Mouse (Mus musculus) heart, embryonic 14.5 days (tissue): ENCODE data around the gene Gm15557. TPM values are rescaled to one million over a fixed set of nuclear protein-coding genes. Genes with fewer than 3 reads are reported as not detected.

ENCODE experiments used
- ATAC-seq: fragments of 200-750 bp; cut with Nextera tagmentation; 2 replicates; pipeline ENCODE4 v1.8.0; 2017; ENCODE audit warnings: low read depth, moderate TSS enrichment; ENCODE audit not compliant: insufficient number of reproducible peaks, insufficient read depth, low FRiP score
- H3K27ac ChIP-seq, 2 experiments: fragments of 200-500 bp in 1 of 2; fragments of 300-500 bp in 1 of 2; sonication (generic) in 1 of 2; replicated peaks in 1 of 2; 2 replicates each; pipeline ENCODE4 v1.5.1; 2012 to 2014; ENCODE audit warnings: low read depth in 2 of 2, low read length in 2 of 2, control low read depth in 1 of 2, mild to moderate bottlenecking in 1 of 2, mixed read lengths in 1 of 2; ENCODE audit not compliant: control insufficient read depth in 1 of 2, insufficient read depth in 1 of 2
- H3K27me3 ChIP-seq: fragments of 300-500 bp; sonication (generic); 2 replicates; pipeline ENCODE4 v1.6.1; 2014; ENCODE audit warnings: mild to moderate bottlenecking, low read length, control low read depth; ENCODE audit not compliant: control insufficient read depth, insufficient read depth
- H3K36me3 ChIP-seq: fragments of 300-500 bp; sonication (generic); 2 replicates; pipeline ENCODE4 v1.6.1; 2014; ENCODE audit warnings: mild to moderate bottlenecking, control low read depth, low read length, mixed read lengths; ENCODE audit not compliant: control insufficient read depth, insufficient read depth
- H3K4me1 ChIP-seq, 2 experiments: fragments of 200-500 bp in 1 of 2; fragments of 300-500 bp in 1 of 2; sonication (generic) in 1 of 2; 2 replicates each; pipeline ENCODE4 v1.6.1; 2012 to 2014; ENCODE audit warnings: low read length in 2 of 2, control low read depth in 1 of 2, mixed read lengths in 1 of 2; ENCODE audit not compliant: control insufficient read depth in 2 of 2, insufficient read depth in 2 of 2
- H3K4me2 ChIP-seq: fragments of 300-500 bp; sonication (generic); 2 replicates; pipeline ENCODE4 v1.6.1; 2014; ENCODE audit warnings: mild to moderate bottlenecking, low read length
- H3K4me3 ChIP-seq, 2 experiments: fragments of 200-500 bp in 1 of 2; fragments of 300-500 bp in 1 of 2; sonication (generic) in 1 of 2; 2 replicates each; pipeline ENCODE4 v1.5.1; 2012 to 2014; ENCODE audit warnings: low read length in 2 of 2, mild to moderate bottlenecking in 2 of 2, control low read depth in 1 of 2, low read depth in 1 of 2, moderate library complexity in 1 of 2; ENCODE audit not compliant: control insufficient read depth in 1 of 2, insufficient read depth in 1 of 2
- H3K9ac ChIP-seq: fragments of 300-500 bp; sonication (generic); 2 replicates; pipeline ENCODE4 v1.6.1; 2014; ENCODE audit warnings: mild to moderate bottlenecking, low read length
- H3K9me3 ChIP-seq: fragments of 300-500 bp; sonication (generic); 2 replicates; pipeline ENCODE4 v1.6.1; 2016; ENCODE audit warnings: low read length, control low read depth; ENCODE audit not compliant: control insufficient read depth
- WGBS: fragments of 180-500 bp; shearing (Covaris S2); extraction: QIAGEN DNeasy Blood & Tissue Kit; methylation state at CpG from one replicate; pipeline ENCODE4 v1.1.7; 2014; 5-methylcytosine and 5-hydroxymethylcytosine counted together
- polyA plus RNA-seq: library from polyadenylated mRNA; unstranded; fragments of >200 nt; fragmentation: Nextera tagmentation; extraction: Ambion mirVana; gene quantifications from 2 replicates; pipeline ENCODE4 v1.2.1, GENCODE M21; 2014

Gm15557 gene
- polyA plus RNA-seq, 1 experiment from 2014 or later, result not detected

GRCm38 (mm10) chr2:155985776-155986175 lies 45.2 kb downstream of the Gm15557 start:
- no peak for ATAC-seq
- no peak overlapping the region for H3K4me2 ChIP-seq
- H3K27ac ChIP-seq, result no peak overlapping the region
- H3K27me3 ChIP-seq, result no peaks in the 10 kb centered on the region
- no peaks in the 10 kb centered on the region for H3K9me3 ChIP-seq
- H3K36me3 ChIP-seq, result peaks cover 99% of the 10 kb centered on the region
- 89% methylated on average over 7 of the region's 7 CpGs for WGBS
- peaks cover 2 to 7% of the 10 kb centered on the region in 2 experiments; a peak in 2 of 4 replicates for H3K4me1 ChIP-seq
- no peak overlapping the region for H3K9ac ChIP-seq
- H3K4me3 ChIP-seq, result no peak overlapping the region

- no peak overlapping the region for H3K9ac ChIP-seq
- no peak for ATAC-seq
- H3K36me3 ChIP-seq, result peaks cover 99% of the 10 kb centered on the region
- no peak overlapping the region for H3K4me3 ChIP-seq
- H3K27me3 ChIP-seq, result no peaks in the 10 kb centered on the region
- H3K4me2 ChIP-seq, result no peak overlapping the region
- H3K4me1 ChIP-seq, result peaks cover 3 to 9% of the 10 kb centered on the region in 2 experiments; a peak in 3 of 4 replicates
- H3K27ac ChIP-seq, result no peak overlapping the region
- WGBS, result 95% methylated on average over 6 of the region's 6 CpGs
- no peaks in the 10 kb centered on the region for H3K9me3 ChIP-seq
Observed at GRCm38 (mm10) chr2:155987131-155987530, 46.6 kb downstream of the Gm15557 start.

DNA sequence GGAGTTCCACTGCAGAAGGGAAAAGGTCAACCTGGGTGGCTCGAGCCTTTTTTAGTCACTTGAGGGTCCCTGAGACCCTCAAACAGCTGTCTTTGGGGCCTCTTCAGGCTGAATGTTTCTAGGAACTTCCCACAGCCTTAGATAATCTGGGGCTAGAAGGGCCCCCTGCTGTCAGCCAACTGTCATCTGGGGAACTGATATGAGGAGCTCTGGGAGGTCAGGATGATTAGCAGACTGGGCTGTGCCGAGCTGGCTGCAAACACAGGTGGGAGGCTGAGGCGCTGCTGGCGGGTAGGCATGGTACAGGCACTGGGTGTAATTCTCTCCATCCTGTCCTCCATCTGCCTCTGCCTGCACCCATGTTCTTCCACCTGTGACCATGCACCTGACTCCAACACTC lies 48.6 kb downstream of the Gm15557 start:
- no peaks in the 10 kb centered on the region for H3K27me3 ChIP-seq
- H3K4me3 ChIP-seq, result no peak overlapping the region
- peak overlapping the region; percentile 16; the same call in 1 of the 2 replicates for H3K9ac ChIP-seq
- H3K4me2 ChIP-seq, result no peak overlapping the region
- WGBS, result 29% methylated on average over 4 of the region's 4 CpGs
- H3K36me3 ChIP-seq, result peaks cover 99% of the 10 kb centered on the region
- no peak overlapping the region for H3K27ac ChIP-seq
- no peaks in the 10 kb centered on the region for H3K9me3 ChIP-seq
- H3K4me1 ChIP-seq, result peaks cover 4 to 11% of the 10 kb centered on the region in 2 experiments; a peak in 3 of 4 replicates
- no peak for ATAC-seq

DNA sequence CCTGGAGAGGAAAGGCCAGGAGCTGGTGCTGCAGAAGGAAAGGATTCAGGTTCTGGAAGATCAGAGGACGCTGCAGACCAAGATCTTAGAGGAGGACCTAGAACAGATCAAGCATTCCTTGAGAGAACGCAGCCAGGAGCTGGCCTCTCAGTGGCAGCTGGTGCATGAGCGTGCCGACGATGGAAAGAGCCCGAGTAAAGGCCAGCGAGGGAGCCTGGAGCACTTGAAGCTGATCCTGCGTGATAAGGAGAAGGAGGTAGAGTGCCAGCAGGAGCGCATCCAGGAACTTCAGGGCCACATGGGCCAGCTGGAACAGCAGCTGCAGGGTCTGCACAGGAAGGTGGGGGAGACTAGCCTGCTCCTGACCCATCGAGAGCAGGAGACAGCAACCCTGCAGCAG lies 50.6 kb downstream of the Gm15557 start:
- Histone ChIP-seq H3K27me3 (no peaks in the 10 kb centered on the region), H3K9ac (no peak overlapping the region), H3K4me1 (peaks cover 4 to 11% of the 10 kb centered on the region in 2 experiments; a peak in 3 of 4 replicates), H3K9me3 (no peaks in the 10 kb centered on the region), H3K4me3 (no peak overlapping the region), H3K4me2 (no peak overlapping the region), H3K27ac (peak overlapping the region in 1 of 2 experiments; percentile 28; a peak in 1 of 4 replicates), H3K36me3 (peaks cover 99% of the 10 kb centered on the region)
- ATAC-seq, result no peak
- 70% methylated on average over 10 of the region's 10 CpGs for WGBS

DNA sequence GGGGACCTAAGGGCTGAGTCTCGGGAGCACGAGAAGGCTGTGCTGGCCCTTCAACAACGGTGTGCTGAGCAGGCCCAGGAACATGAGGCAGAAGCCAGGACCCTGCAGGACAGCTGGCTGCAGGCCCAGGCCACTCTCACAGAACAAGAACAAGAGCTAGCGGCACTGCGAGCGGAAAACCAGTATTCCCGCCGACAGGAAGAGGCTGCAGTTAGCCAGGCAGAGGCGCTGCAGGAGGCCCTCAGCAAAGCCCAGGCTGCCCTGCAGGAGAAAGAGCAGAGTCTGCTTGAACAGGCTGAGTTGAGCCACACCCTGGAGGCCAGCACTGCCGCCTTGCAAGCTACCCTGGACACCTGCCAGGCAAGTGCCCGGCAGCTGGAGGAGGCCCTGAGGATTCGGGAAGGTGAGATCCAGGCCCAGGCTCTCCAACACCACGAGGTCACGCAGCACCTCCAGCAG lies 51.4 kb downstream of the Gm15557 start:
- Histone ChIP-seq H3K4me3 (no peak overlapping the region), H3K27me3 (no peaks in the 10 kb centered on the region), H3K4me1 (peaks cover 4 to 11% of the 10 kb centered on the region in 2 experiments; a peak in 3 of 4 replicates), H3K27ac (peak overlapping the region; percentile 17 to 28; a peak in 2 of 4 replicates), H3K36me3 (peaks cover 99% of the 10 kb centered on the region), H3K9ac (0 out of 2 replicates have a peak overlapping the region, but pooled peaks have one; percentile 8), H3K4me2 (no peak overlapping the region), H3K9me3 (no peaks in the 10 kb centered on the region)
- 60% methylated on average over 14 of the region's 14 CpGs for WGBS
- ATAC-seq, result no peak

Other genes starting within 250 kb of the Gm15557 start
- 94.3 and 108 TPM in 2 replicates for gene Trpc4ap, start 248.3 kb upstream of the Gm15557 start, polyA plus RNA-seq
- gene Edem2, start 211.3 kb upstream of the Gm15557 start, polyA plus RNA-seq, result 25.4 and 28.7 TPM in 2 replicates
- not detected in 2 replicates for gene Gm17581, start 204.9 kb upstream of the Gm15557 start, polyA plus RNA-seq
- 6.7 and 8.0 TPM in 2 replicates for gene Procr, start 189.6 kb upstream of the Gm15557 start, polyA plus RNA-seq
- not detected in 2 replicates for gene Mmp24, start 165.4 kb upstream of the Gm15557 start, polyA plus RNA-seq
- 9.3 and 10.3 TPM in 2 replicates for gene BC029722, start 121.3 kb upstream of the Gm15557 start, polyA plus RNA-seq
- gene Eif6, start 113.8 kb upstream of the Gm15557 start, polyA plus RNA-seq, result 115 and 130 TPM in 2 replicates
- gene Fam83c, start 105.9 kb upstream of the Gm15557 start, polyA plus RNA-seq, result 0.07 and 0.16 TPM in 2 replicates
- 110 and 116 TPM in 2 replicates for gene Uqcc1, start 10.4 kb upstream of the Gm15557 start, polyA plus RNA-seq
- gene Gdf5, start 4.6 kb downstream of the Gm15557 start, polyA plus RNA-seq, result 0.27 and 0.44 TPM in 2 replicates
- 6.9 and 7.2 TPM in 2 replicates for gene Cep250, start 15.7 kb downstream of the Gm15557 start, polyA plus RNA-seq
- 0.47 and 1.7 TPM in 2 replicates for gene 6430550D23Rik, start 67.2 kb downstream of the Gm15557 start, polyA plus RNA-seq
- 169 and 188 TPM in 2 replicates for gene Ergic3, start 67.3 kb downstream of the Gm15557 start, polyA plus RNA-seq
- gene Fer1l4, start 112.2 kb downstream of the Gm15557 start, polyA plus RNA-seq, result not detected in 2 replicates
- 1.8 and 2.3 TPM in 2 replicates for gene Spag4, start 124.4 kb downstream of the Gm15557 start, polyA plus RNA-seq
- 21.8 and 22.1 TPM in 2 replicates for gene Cpne1, start 171.2 kb downstream of the Gm15557 start, polyA plus RNA-seq
- 20.6 and 21.2 TPM in 2 replicates for gene Rbm12, start 171.2 kb downstream of the Gm15557 start, polyA plus RNA-seq
- 7.6 and 9.4 TPM in 2 replicates for gene Gm28036, start 186.4 kb downstream of the Gm15557 start, polyA plus RNA-seq
- 463 and 501 TPM in 2 replicates for gene Romo1, start 203.3 kb downstream of the Gm15557 start, polyA plus RNA-seq
- gene Nfs1, start 203.5 kb downstream of the Gm15557 start, polyA plus RNA-seq, result 63.8 and 64.8 TPM in 2 replicates
- 407 and 423 TPM in 2 replicates for gene Rbm39, start 239.5 kb downstream of the Gm15557 start, polyA plus RNA-seq